Mouse (Mus musculus): ENCODE results near the gene Unk. TPM values are rescaled to one million over a fixed set of nuclear protein-coding genes. Genes with fewer than 3 reads are reported as not detected.
"Not testable (repeated sequence)": the region's sequence is repeated elsewhere in the genome, so short reads cannot be mapped to it uniquely, and the experiment has no call there.

The Unk gene
- polyA plus RNA-seq, 1 experiment from 2014 or later, result 7.4 TPM

- no peak overlapping the region for H3K4me3 ChIP-seq (ENCODE audit: low read depth, low read length)
- ATAC-seq, result no peak
- H3K27me3 ChIP-seq (replicated peaks; ENCODE audit: control insufficient read depth, insufficient read depth, low read length), result no peaks in the 10 kb centered on the region
- no peak for TF ChIP-seq CTCF (IDR thresholded peaks at IDR 0.05; ENCODE audit: low read depth)
- no peak overlapping the region for H3K9ac ChIP-seq (ENCODE audit: low read depth, low read length)
- no peak overlapping the region for H3K4me2 ChIP-seq (replicated peaks; ENCODE audit: low read depth)
- no peaks in the 10 kb centered on the region for H3K4me1 ChIP-seq (replicated peaks; ENCODE audit: control insufficient read depth, insufficient read depth, low read length)
- H3K9me3 ChIP-seq (ENCODE audit: control insufficient read depth), result 0 out of 2 replicates have a peak, but pooled peaks cover under 1% of the 10 kb centered on the region
- H3K36me3 ChIP-seq (ENCODE audit: control insufficient read depth, insufficient read depth), result no peaks in the 10 kb centered on the region
- H3K27ac ChIP-seq (ENCODE audit: low read depth, low read length), result no peak overlapping the region
- WGBS, result 91% methylated on average over 6 of the region's 6 CpGs
Observed at GRCm38 (mm10) chr11:116091591-116091990, 61.5 kb downstream of the Unk start.

GRCm38 (mm10) chr11:116092959-116093358 lies 62.8 kb downstream of the Unk start:
- not testable (repeated sequence) for H3K9me3 ChIP-seq (ENCODE audit: control insufficient read depth); H3K4me1 ChIP-seq (replicated peaks; ENCODE audit: control insufficient read depth, insufficient read depth, low read length); ATAC-seq; H3K27me3 ChIP-seq (replicated peaks; ENCODE audit: control insufficient read depth, insufficient read depth, low read length); H3K4me3 ChIP-seq (ENCODE audit: low read depth, low read length); H3K36me3 ChIP-seq (ENCODE audit: control insufficient read depth, insufficient read depth); H3K27ac ChIP-seq (ENCODE audit: low read depth, low read length); H3K4me2 ChIP-seq (replicated peaks; ENCODE audit: low read depth); H3K9ac ChIP-seq (ENCODE audit: low read depth, low read length)
- WGBS, result 90% methylated on average over 6 of the region's 6 CpGs

GRCm38 (mm10) chr11:116093771-116094565 lies 63.8 kb downstream of the Unk start:
- ATAC-seq, result no peak
- no peaks in the 10 kb centered on the region for H3K36me3 ChIP-seq (ENCODE audit: control insufficient read depth, insufficient read depth)
- H3K9ac ChIP-seq (ENCODE audit: low read depth, low read length), result no peak overlapping the region
- H3K27me3 ChIP-seq (replicated peaks; ENCODE audit: control insufficient read depth, insufficient read depth, low read length), result no peaks in the 10 kb centered on the region
- TF ChIP-seq CTCF (IDR thresholded peaks at IDR 0.05; ENCODE audit: low read depth), result no peak
- no peak overlapping the region for H3K4me2 ChIP-seq (replicated peaks; ENCODE audit: low read depth)
- H3K9me3 ChIP-seq (ENCODE audit: control insufficient read depth), result 0 out of 2 replicates have a peak, but pooled peaks cover 2% of the 10 kb centered on the region
- H3K4me3 ChIP-seq (ENCODE audit: low read depth, low read length), result no peak overlapping the region
- WGBS, result 48% methylated on average over 16 of the region's 16 CpGs
- peaks cover 2% of the 10 kb centered on the region; the same call in 1 of the 2 replicates for H3K4me1 ChIP-seq (replicated peaks; ENCODE audit: control insufficient read depth, insufficient read depth, low read length)
- H3K27ac ChIP-seq (ENCODE audit: low read depth, low read length), result no peak overlapping the region

- no peak overlapping the region for H3K27ac ChIP-seq (ENCODE audit: low read depth, low read length)
- ATAC-seq, result no peak
- TF ChIP-seq CTCF (IDR thresholded peaks at IDR 0.05; ENCODE audit: low read depth), result no peak
- H3K9ac ChIP-seq (ENCODE audit: low read depth, low read length), result no peak overlapping the region
- no peaks in the 10 kb centered on the region for H3K36me3 ChIP-seq (ENCODE audit: control insufficient read depth, insufficient read depth)
- peaks cover 9% of the 10 kb centered on the region for H3K4me1 ChIP-seq (replicated peaks; ENCODE audit: control insufficient read depth, insufficient read depth, low read length)
- H3K4me3 ChIP-seq (ENCODE audit: low read depth, low read length), result no peak overlapping the region
- H3K9me3 ChIP-seq (ENCODE audit: control insufficient read depth), result 0 out of 2 replicates have a peak, but pooled peaks cover 2% of the 10 kb centered on the region
- 50% methylated on average over 3 of the region's 3 CpGs for WGBS
- no peaks in the 10 kb centered on the region for H3K27me3 ChIP-seq (replicated peaks; ENCODE audit: control insufficient read depth, insufficient read depth, low read length)
- no peak overlapping the region for H3K4me2 ChIP-seq (replicated peaks; ENCODE audit: low read depth)
Observed at GRCm38 (mm10) chr11:116095573-116095972, 65.5 kb downstream of the Unk start.

DNA sequence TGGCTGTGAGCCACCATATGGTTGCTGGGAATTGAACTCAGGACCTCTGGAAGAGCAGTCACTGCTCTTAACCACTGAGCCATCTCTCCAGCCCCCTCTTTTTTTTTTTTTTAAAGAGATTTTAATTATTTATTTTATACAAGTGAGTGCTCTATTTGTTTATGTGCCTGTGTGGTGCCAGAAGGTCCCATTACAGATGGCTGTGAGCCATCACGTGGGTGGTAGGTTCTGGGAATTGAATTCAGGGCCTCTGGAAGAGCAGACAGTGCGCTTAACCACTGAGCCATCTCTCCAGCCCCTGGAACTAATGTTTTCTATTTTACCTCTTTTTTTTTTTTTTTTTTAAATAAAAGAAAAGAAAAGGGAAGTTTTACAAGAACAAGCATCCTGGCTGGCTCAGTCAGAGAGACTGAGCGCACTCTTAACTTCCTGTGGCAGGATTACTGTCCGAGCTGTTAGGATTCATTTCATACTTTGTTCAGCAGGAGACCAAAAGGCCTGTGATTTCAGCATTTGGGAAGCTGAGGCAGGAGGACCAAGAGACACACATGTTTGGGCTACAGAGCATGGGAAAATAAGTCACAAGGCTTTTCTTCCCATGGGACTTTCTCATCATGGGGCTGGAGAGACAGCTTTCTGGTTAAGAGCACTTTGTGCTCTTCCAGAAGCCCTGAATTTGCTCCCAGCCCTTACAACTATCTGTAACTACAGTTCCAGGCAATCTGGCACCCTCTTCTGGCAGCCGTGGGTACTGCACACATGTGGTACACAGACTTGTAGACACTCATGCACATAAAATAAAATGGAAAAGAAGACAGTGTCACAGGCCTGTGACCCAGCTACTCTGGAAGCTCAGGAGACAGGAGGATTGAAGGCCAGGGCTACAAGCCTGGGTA lies 66.3 kb downstream of the Unk start:
- Histone ChIP-seq H3K4me2 (replicated peaks; ENCODE audit: low read depth) (no peak overlapping the region), H3K36me3 (ENCODE audit: control insufficient read depth, insufficient read depth) (no peaks in the 10 kb centered on the region), H3K9ac (ENCODE audit: low read depth, low read length) (no peak overlapping the region), H3K27me3 (replicated peaks; ENCODE audit: control insufficient read depth, insufficient read depth, low read length) (no peaks in the 10 kb centered on the region), H3K4me3 (ENCODE audit: low read depth, low read length) (no peak overlapping the region), H3K4me1 (replicated peaks; ENCODE audit: control insufficient read depth, insufficient read depth, low read length) (peaks cover 17% of the 10 kb centered on the region), H3K27ac (ENCODE audit: low read depth, low read length) (0 out of 2 replicates have a peak overlapping the region, but pooled peaks have one; percentile 11), H3K9me3 (ENCODE audit: control insufficient read depth) (0 out of 2 replicates have a peak, but pooled peaks cover 2% of the 10 kb centered on the region)
- 86% methylated on average over 5 of the region's 5 CpGs for WGBS
- TF ChIP-seq CTCF (IDR thresholded peaks at IDR 0.05; ENCODE audit: low read depth), result peak; percentile 69
- no peak for ATAC-seq
